Mouse (Mus musculus) forebrain, embryonic 16.5 days (tissue): Measurements from ENCODE around the gene Gm10424. TPM values are rescaled to one million over a fixed set of nuclear protein-coding genes. Genes with fewer than 3 reads are reported as not detected.
"Not testable (repeated sequence)": the region's sequence is repeated elsewhere in the genome, so short reads cannot be mapped to it uniquely, and the experiment has no call there.

ENCODE experiments used
- ATAC-seq: fragments of 200-750 bp; cut with Nextera tagmentation; 2 replicates; pipeline ENCODE4 v1.8.0; 2017; ENCODE audit warnings: mild to moderate bottlenecking, moderate library complexity
- H3K27ac ChIP-seq: fragments of 300-500 bp; sonication (generic); 2 replicates; pipeline ENCODE4 v1.5.1; 2014; ENCODE audit warnings: low read length, control low read depth
- H3K27me3 ChIP-seq: fragments of 300-500 bp; sonication (generic); replicated peaks from 2 replicates; pipeline ENCODE4 v1.6.1; 2014; ENCODE audit warnings: low read length; ENCODE audit not compliant: control insufficient read depth, insufficient read depth
- H3K36me3 ChIP-seq: fragments of 300-500 bp; sonication (generic); 2 replicates; pipeline ENCODE4 v1.6.1; 2014; ENCODE audit not compliant: control insufficient read depth, insufficient read depth
- H3K4me1 ChIP-seq: fragments of 300-500 bp; sonication (generic); replicated peaks from 2 replicates; pipeline ENCODE4 v1.6.1; 2014; ENCODE audit warnings: low read length; ENCODE audit not compliant: control insufficient read depth, insufficient read depth
- H3K4me2 ChIP-seq: fragments of 300-500 bp; sonication (generic); 2 replicates; pipeline ENCODE4 v1.6.1; 2014; ENCODE audit warnings: mild to moderate bottlenecking, low read length, control low read depth
- H3K4me3 ChIP-seq: fragments of 300-500 bp; sonication (generic); replicated peaks from 2 replicates; pipeline ENCODE4 v1.5.1; 2014; ENCODE audit warnings: mild to moderate bottlenecking, low read length, control low read depth
- H3K9ac ChIP-seq: fragments of 300-500 bp; sonication (generic); replicated peaks from 2 replicates; pipeline ENCODE4 v1.6.1; 2014; ENCODE audit warnings: low read depth, low read length, control low read depth
- H3K9me3 ChIP-seq: fragments of 300-500 bp; sonication (generic); 2 replicates; pipeline ENCODE4 v1.6.1; 2016; ENCODE audit warnings: low read length; ENCODE audit not compliant: control insufficient read depth
- WGBS: fragments of 180-500 bp; shearing (Covaris S2); extraction: QIAGEN DNeasy Blood & Tissue Kit; methylation state at CpG from one replicate; pipeline ENCODE4 v1.1.7; 2014; 5-methylcytosine and 5-hydroxymethylcytosine counted together
- polyA plus RNA-seq: library from polyadenylated mRNA; unstranded; fragments of >200 nt; fragmentation: Nextera tagmentation; extraction: Ambion mirVana; gene quantifications from 2 replicates; pipeline ENCODE4 v1.2.1, GENCODE M21; 2015

Gene Gm10424
- not detected in 2 replicates for polyA plus RNA-seq

DNA sequence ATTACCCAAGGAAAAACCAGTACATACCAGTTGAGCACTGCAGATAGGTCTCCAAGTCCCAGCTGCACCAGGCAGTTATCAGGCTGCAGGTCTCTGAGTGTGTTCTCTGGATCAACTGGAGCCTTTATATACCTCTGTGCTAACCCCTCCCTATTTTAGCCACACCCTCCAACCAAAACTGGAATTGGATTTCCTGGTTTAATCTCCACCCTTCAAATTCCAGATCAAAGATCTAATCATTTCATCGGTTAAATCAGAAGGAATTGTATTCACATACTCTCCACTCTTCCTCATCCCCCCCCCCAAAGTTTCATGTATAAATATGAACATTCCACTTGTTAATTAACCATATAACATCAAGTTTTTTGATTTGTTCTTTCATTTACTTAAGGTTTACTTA lies at the start of gene Gm10424:
Gm10424 (minus strand) TSS at position 101 of the 400 bp plus-strand sequence.
- not testable (repeated sequence) for ATAC-seq, H3K4me3 ChIP-seq, H3K9ac ChIP-seq, H3K9me3 ChIP-seq, H3K36me3 ChIP-seq, H3K4me1 ChIP-seq, H3K27me3 ChIP-seq, H3K27ac ChIP-seq, H3K4me2 ChIP-seq
- WGBS = no CpG with 5 or more reads among the region's 1 CpGs

DNA sequence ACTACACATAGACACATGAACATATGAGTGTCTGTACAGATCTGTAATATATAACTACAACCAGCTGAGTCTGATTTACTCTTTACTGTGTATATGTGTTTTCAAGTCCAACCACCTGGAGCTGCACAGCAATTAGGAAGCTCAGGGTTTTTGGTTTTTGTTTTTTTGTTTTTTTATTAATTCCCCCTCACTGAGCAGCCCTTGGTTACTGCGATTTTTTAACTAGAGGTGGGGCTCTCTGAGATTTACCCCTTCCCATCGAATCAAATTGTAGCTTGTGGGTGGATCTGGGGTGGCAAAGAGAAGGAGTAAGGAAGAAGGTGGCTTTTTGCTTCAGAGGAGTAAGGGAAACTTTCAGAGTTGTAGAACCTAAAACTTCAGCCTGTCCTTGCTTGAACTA lies 33.0 kb upstream of the Gm10424 start, which contains the start of gene Gm3259:
Gm3259 (plus strand) TSS at position 301 of the 400 bp plus-strand sequence.
- H3K27me3 ChIP-seq, H3K4me3 ChIP-seq, H3K9me3 ChIP-seq, ATAC-seq, H3K9ac ChIP-seq, H3K4me2 ChIP-seq, H3K27ac ChIP-seq, H3K4me1 ChIP-seq, H3K36me3 ChIP-seq: not testable (repeated sequence)
- WGBS = 50% methylated on average over 2 of the region's 2 CpGs

Other genes starting within 250 kb of the Gm10424 start
- gene Gm7942, start 165.8 kb downstream of the Gm10424 start, polyA plus RNA-seq = not detected in 2 replicates
- gene Gm16513, start 90.1 kb downstream of the Gm10424 start, polyA plus RNA-seq = not detected in 2 replicates
- gene Gm3259, start 33.1 kb upstream of the Gm10424 start, polyA plus RNA-seq = not detected in 2 replicates
- gene D5Ertd577e, start 184.0 kb upstream of the Gm10424 start, polyA plus RNA-seq = not detected in 2 replicates
- not detected in 2 replicates for gene Gm3286, start 238.0 kb upstream of the Gm10424 start, polyA plus RNA-seq